Mouse (Mus musculus) MEL (cell line): ENCODE measurements around the gene Lcn2. TPM values are rescaled to one million over a fixed set of nuclear protein-coding genes. Genes with fewer than 3 reads are reported as not detected.

Experiments used
- DNase-seq: peaks from one replicate; pipeline ENCODE4 v3.0.0; 2011; ENCODE audit warnings: low read depth, low spot score
- H3K27ac ChIP-seq: 2 replicates; pipeline ENCODE4 v1.5.1; 2012; ENCODE audit warnings: low read depth, mild to moderate bottlenecking, control low read depth, low read length, moderate library complexity; ENCODE audit not compliant: control insufficient read depth
- H3K27me3 ChIP-seq, 2 experiments: fragments of 150-350 bp in 1 of 2; sonication (generic) in 1 of 2; 2 replicates each; pipeline ENCODE4 v1.6.1; 2012; ENCODE audit warnings: low read length in 2 of 2, mild to moderate bottlenecking in 2 of 2, improper control_type of control experiment in 1 of 2, moderate library complexity in 1 of 2; ENCODE audit not compliant: insufficient read depth in 2 of 2, control insufficient read depth in 1 of 2
- H3K36me3 ChIP-seq, 2 experiments: 2 replicates each; pipeline ENCODE4 v1.6.1; 2012 to 2014; ENCODE audit warnings: low read length in 2 of 2, improper control_type of control experiment in 1 of 2, inconsistent platforms in 1 of 2, mild to moderate bottlenecking in 1 of 2; ENCODE audit not compliant: insufficient read depth in 2 of 2, control insufficient read depth in 1 of 2
- H3K4me1 ChIP-seq, 2 experiments: fragments of 150-350 bp in 1 of 2; sonication (generic) in 1 of 2; 2 replicates each; pipeline ENCODE4 v1.6.1; 2012; ENCODE audit warnings: low read length in 2 of 2, improper control_type of control experiment in 1 of 2, mild to moderate bottlenecking in 1 of 2; ENCODE audit not compliant: insufficient read depth in 2 of 2, control insufficient read depth in 1 of 2
- H3K4me3 ChIP-seq, 2 experiments: fragments of 150-350 bp in 1 of 2; sonication (generic) in 1 of 2; 2 replicates each; pipeline ENCODE4 v1.5.1; 2012; ENCODE audit warnings: low read depth in 2 of 2, low read length in 2 of 2, mild to moderate bottlenecking in 2 of 2, moderate library complexity in 2 of 2, control low read depth in 1 of 2, improper control_type of control experiment in 1 of 2; ENCODE audit not compliant: control insufficient read depth in 1 of 2, insufficient read depth in 1 of 2
- H3K79me2 ChIP-seq: 2 replicates; pipeline ENCODE4 v1.6.1; 2012; ENCODE audit warnings: mild to moderate bottlenecking, low read length, moderate library complexity; ENCODE audit not compliant: control insufficient read depth, poor library complexity, insufficient read depth
- H3K9ac ChIP-seq: 2 replicates; pipeline ENCODE4 v1.6.1; 2012; ENCODE audit warnings: low read depth, mild to moderate bottlenecking, control low read depth, low read length, moderate library complexity; ENCODE audit not compliant: control insufficient read depth, poor library complexity, severe bottlenecking
- H3K9me3 ChIP-seq: fragments of 150-350 bp; sonication (generic); replicated peaks from 2 replicates; pipeline ENCODE4 v1.6.1; 2012; ENCODE audit warnings: mild to moderate bottlenecking, low read length, improper control_type of control experiment, moderate library complexity; ENCODE audit not compliant: insufficient read depth
- BHLHE40 ChIP-seq: IDR thresholded peaks from 2 replicates; pipeline ENCODE4 v1.6.1; 2012; ENCODE audit warnings: low read depth, mild to moderate bottlenecking, inconsistent platforms, low read length, improper control_type of control experiment, borderline replicate concordance
- CHD2 ChIP-seq: IDR thresholded peaks from 2 replicates; pipeline ENCODE4 v1.6.1; 2011; ENCODE audit warnings: low read length, improper control_type of control experiment
- E2F4 ChIP-seq: IDR thresholded peaks from 2 replicates; pipeline ENCODE4 v1.6.1; 2011; ENCODE audit warnings: low read depth, low read length, improper control_type of control experiment, borderline replicate concordance
- ELF1 ChIP-seq: IDR thresholded peaks from 2 replicates; pipeline ENCODE4 v1.6.1; 2014; ENCODE audit warnings: low read depth, mild to moderate bottlenecking, inconsistent platforms, low read length, improper control_type of control experiment, moderate library complexity
- GABPA ChIP-seq: IDR thresholded peaks from 2 replicates; pipeline ENCODE4 v1.6.1; 2012; ENCODE audit warnings: low read depth, mild to moderate bottlenecking, inconsistent platforms, low read length, improper control_type of control experiment, moderate library complexity
- GATA1 ChIP-seq: IDR thresholded peaks from 2 replicates; pipeline ENCODE4 v1.6.1; 2011; ENCODE audit warnings: low read depth, low read length, improper control_type of control experiment
- JUND ChIP-seq: IDR thresholded peaks from 2 replicates; pipeline ENCODE4 v1.6.1; 2011; ENCODE audit warnings: low read depth, mild to moderate bottlenecking, improper control_type of control experiment, low read length
- MAFK ChIP-seq: IDR thresholded peaks from 2 replicates; pipeline ENCODE4 v1.6.1; 2011; ENCODE audit warnings: low read depth, mild to moderate bottlenecking, low read length, improper control_type of control experiment, borderline replicate concordance
- MAX ChIP-seq: IDR thresholded peaks from 2 replicates; pipeline ENCODE4 v1.6.1; 2011; ENCODE audit warnings: low read length, improper control_type of control experiment
- MAZ ChIP-seq: IDR thresholded peaks from 2 replicates; pipeline ENCODE4 v1.6.1; 2012; ENCODE audit warnings: low read depth, mild to moderate bottlenecking, inconsistent platforms, low read length, improper control_type of control experiment
- MYB ChIP-seq: IDR thresholded peaks from 2 replicates; pipeline ENCODE4 v1.6.1; 2011; ENCODE audit warnings: mild to moderate bottlenecking, low read depth, low read length, improper control_type of control experiment
- NELFE ChIP-seq: IDR thresholded peaks from 2 replicates; pipeline ENCODE4 v1.6.1; 2011; ENCODE audit warnings: low read depth, low read length, improper control_type of control experiment
- NRF1 ChIP-seq: IDR thresholded peaks from 2 replicates; pipeline ENCODE4 v1.6.1; 2014; ENCODE audit warnings: low read depth, mild to moderate bottlenecking, inconsistent platforms, low read length, improper control_type of control experiment, moderate library complexity; ENCODE audit not compliant: poor library complexity, insufficient read depth, severe bottlenecking
- POLR2AphosphoS2 ChIP-seq: IDR thresholded peaks from 2 replicates; pipeline ENCODE4 v1.6.1; 2011; ENCODE audit warnings: low read length, improper control_type of control experiment
- POLR2AphosphoS5 ChIP-seq: IDR thresholded peaks from 2 replicates; pipeline ENCODE4 v1.6.1; 2012; ENCODE audit warnings: low read depth, borderline replicate concordance, mild to moderate bottlenecking, inconsistent platforms, low read length, moderate library complexity, mixed read lengths
- RAD21 ChIP-seq: IDR thresholded peaks from 2 replicates; pipeline ENCODE4 v1.6.1; 2011; ENCODE audit warnings: mild to moderate bottlenecking, low read depth, low read length, improper control_type of control experiment
- RCOR1 ChIP-seq: IDR thresholded peaks from 2 replicates; pipeline ENCODE4 v1.6.1; 2012; ENCODE audit warnings: low read depth, mild to moderate bottlenecking, inconsistent platforms, low read length, improper control_type of control experiment
- TAL1 ChIP-seq: IDR thresholded peaks from 2 replicates; pipeline ENCODE4 v1.6.1; 2012; ENCODE audit warnings: mild to moderate bottlenecking, inconsistent platforms, low read length, moderate library complexity, mixed read lengths
- TBP ChIP-seq: IDR thresholded peaks from 2 replicates; pipeline ENCODE4 v1.8.0; 2011; ENCODE audit warnings: low read depth, low read length, improper control_type of control experiment
- USF1 ChIP-seq: IDR thresholded peaks from 2 replicates; pipeline ENCODE4 v1.6.1; 2014; ENCODE audit warnings: low read depth, mild to moderate bottlenecking, inconsistent platforms, low read length, improper control_type of control experiment, moderate library complexity
- ZKSCAN1 ChIP-seq: IDR thresholded peaks from 2 replicates; pipeline ENCODE4 v1.6.1; 2012; ENCODE audit warnings: low read depth, mild to moderate bottlenecking, inconsistent platforms, low read length, improper control_type of control experiment, moderate library complexity
- ZMIZ1 ChIP-seq: IDR thresholded peaks from 2 replicates; pipeline ENCODE4 v1.6.1; 2012; ENCODE audit warnings: low read depth, mild to moderate bottlenecking, inconsistent platforms, low read length, improper control_type of control experiment, moderate library complexity
- polyA plus RNA-seq, 2 experiments: library from polyadenylated mRNA; stranded (reverse) in 1 of 2; unstranded in 1 of 2; fragments of >175 nt in 1 of 2; fragments of >200 nt in 1 of 2; gene quantifications; 2 replicates each; pipeline versions ENCODE4 v1.2.1 to v1.2.4; 2012; ENCODE audit warnings: low replicate concordance in 2 of 2, low read depth in 1 of 2; ENCODE audit not compliant: insufficient read length in 2 of 2, insufficient read depth in 1 of 2, missing spikeins in 1 of 2
- total RNA-seq: library from RNA; depleted of rRNA; stranded (reverse); fragments of 300-350 nt; gene quantifications from 2 replicates; pipeline ENCODE4 v1.2.3, GENCODE M21; 2012

Gene Lcn2
- total and polyA plus RNA-seq, 3 experiments, result not detected

- peaks cover under 1 to 2% of the 10 kb centered on the region in 2 experiments; a peak in 3 of 4 replicates for H3K4me1 ChIP-seq
- H3K27me3 ChIP-seq, result no peaks in the 10 kb centered on the region
- TF ChIP-seq GABPA (no peak), CHD2 (no peak), MAFK (no peak), USF1 (no peak), TBP (no peak), ZKSCAN1 (no peak), BHLHE40 (no peak)
- H3K79me2 ChIP-seq, result no peaks in the 10 kb centered on the region
- no peak overlapping the region for H3K27ac ChIP-seq
- H3K9ac ChIP-seq, result no peak overlapping the region
- no peaks in the 10 kb centered on the region for H3K9me3 ChIP-seq
- H3K36me3 ChIP-seq, result peaks cover 0 to 3% of the 10 kb centered on the region in 2 experiments; a peak in 3 of 4 replicates
- no peak overlapping the region for H3K4me3 ChIP-seq
- DNase-seq, result no peak
Observed at GRCm38 (mm10) chr2:32416556-32416955, 28.5 kb upstream of the Lcn2 start.

GRCm38 (mm10) chr2:32415801-32416200 is 27.7 kb upstream of the Lcn2 start:
- no peaks in the 10 kb centered on the region for H3K27me3 ChIP-seq
- no peak overlapping the region for H3K9ac ChIP-seq
- DNase-seq, result no peak
- H3K79me2 ChIP-seq, result no peaks in the 10 kb centered on the region
- H3K4me1 ChIP-seq, result no peaks in the 10 kb centered on the region
- H3K27ac ChIP-seq, result no peak overlapping the region
- H3K36me3 ChIP-seq, result no peaks in the 10 kb centered on the region; a peak in 1 of 4 replicates
- no peaks in the 10 kb centered on the region for H3K9me3 ChIP-seq
- no peak overlapping the region for H3K4me3 ChIP-seq
- no peak for TF ChIP-seq MAZ
- no peak for TF ChIP-seq RAD21
- TF ChIP-seq NRF1, result no peak
- TF ChIP-seq ELF1, result no peak
- TF ChIP-seq POLR2AphosphoS2, result no peak
- no peak for TF ChIP-seq E2F4
- TF ChIP-seq USF1, result no peak
- no peak for TF ChIP-seq POLR2AphosphoS5
- no peak for TF ChIP-seq GATA1
- TF ChIP-seq MAX, result no peak
- TF ChIP-seq ZMIZ1, result no peak
- TF ChIP-seq JUND, result no peak
- TF ChIP-seq MYB, result no peak
- no peak for TF ChIP-seq ZKSCAN1
- no peak for TF ChIP-seq TAL1
- no peak for TF ChIP-seq RCOR1
- TF ChIP-seq NELFE, result no peak
